Mouse (Mus musculus): ENCODE results near the gene Sept6.

Gene Sept6

DNA sequence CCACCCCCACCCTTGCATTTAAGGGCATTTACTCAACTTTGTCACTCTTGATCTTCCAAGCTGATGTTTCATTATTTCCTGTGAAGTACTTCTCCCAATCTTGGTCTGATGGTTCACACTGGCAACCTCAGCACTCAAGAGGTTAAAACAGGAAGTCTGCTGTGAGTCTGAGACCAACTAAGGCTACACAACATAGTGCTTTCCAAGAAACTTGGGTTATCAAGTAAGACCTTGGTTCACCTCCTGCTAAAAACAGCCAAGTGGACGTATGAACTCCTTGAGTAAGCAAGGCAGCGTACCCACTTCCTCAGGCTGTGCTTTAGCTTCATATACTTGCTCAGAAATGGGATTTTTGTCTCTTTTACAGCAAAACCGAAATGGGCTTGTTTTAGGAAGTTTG lies 121.2 kb downstream of the Sept6 start:
- no peak for DNase-seq (ENCODE audit: extremely low spot score, low read depth, low spot score)

DNA sequence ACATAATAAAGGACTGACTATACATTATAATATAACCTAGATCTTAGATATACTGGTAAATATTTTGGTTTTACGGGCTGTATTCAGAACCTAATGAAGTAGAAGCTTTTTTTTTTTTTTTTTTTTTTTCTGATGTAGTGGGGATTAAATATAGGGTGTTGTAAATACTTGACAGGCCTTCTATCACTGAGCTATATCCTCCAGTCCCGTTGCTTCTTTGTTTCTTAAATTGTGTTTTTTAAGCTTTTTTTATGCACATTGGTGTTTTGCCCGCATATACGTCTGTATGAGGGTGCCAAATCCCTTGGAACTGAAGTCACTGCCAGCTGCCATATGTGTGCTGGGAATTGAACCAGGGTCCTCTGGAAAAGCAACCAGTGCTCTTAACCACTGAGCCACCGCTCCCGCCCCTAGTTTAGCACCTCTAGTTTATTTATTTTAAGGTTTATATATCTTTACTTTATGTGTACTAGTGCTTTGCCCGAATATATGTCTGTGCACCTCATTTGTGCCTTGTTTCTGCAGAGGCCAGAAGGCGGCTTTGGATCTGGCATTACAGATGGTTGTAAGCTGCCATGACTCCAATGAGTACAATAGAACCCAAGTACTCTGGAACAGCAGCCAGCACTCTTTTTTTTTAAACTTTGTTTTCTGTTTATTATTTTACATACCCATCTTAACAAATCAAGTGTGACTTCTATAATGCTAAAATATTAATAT lies 126.8 kb downstream of the Sept6 start:
- DNase-seq (ENCODE audit: extremely low spot score, low read depth, low spot score): no peak

DNA sequence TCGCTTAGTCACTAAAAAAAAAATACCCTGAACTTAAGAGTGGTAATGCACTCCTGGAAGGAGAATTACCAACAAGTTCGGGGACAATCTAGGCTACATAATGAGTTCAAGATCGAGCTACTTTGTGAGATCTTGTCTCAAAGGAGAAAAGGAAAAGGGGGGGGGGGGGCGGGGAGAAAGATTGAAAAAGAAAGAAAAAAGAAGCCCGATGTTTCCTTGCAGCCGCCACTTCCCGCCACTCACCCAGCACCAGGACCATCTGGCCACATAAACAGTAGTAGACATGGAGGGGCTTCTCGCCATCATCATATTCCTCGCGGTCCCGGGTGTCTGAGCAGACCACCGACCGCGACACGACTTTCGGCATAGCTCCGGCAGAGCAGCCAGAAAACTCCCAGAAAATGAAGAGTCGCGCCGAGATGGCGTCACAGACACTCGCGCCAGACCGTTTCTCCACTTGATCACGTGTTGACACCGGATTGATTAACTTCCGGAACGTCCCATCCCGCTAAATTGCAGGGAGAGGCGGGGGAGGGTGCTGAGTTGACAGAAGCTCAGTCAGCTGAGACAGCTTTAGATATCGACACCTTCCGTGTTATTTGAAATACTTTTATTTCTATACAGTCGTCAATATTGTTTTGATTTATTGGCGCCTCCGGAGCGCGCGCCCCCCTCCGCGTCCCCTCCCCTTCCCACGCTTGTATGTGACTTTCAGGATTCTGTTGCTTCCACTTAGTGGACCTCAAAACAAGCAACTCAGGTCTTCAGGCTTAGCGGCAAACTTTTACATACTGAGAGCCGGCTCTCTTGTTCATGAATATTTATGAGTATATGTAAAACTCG lies 127.6 kb downstream of the Sept6 start:
- peak; percentile 14 for DNase-seq (ENCODE audit: extremely low spot score, low read depth, low spot score)
